Mouse (Mus musculus) forebrain, embryonic 16.5 days (tissue): Measurements from ENCODE around the gene Spry2. TPM values are rescaled to one million over a fixed set of nuclear protein-coding genes. Genes with fewer than 3 reads are reported as not detected.

Source experiments
- ATAC-seq: fragments of 200-750 bp; cut with Nextera tagmentation; 2 replicates; pipeline ENCODE4 v1.8.0; 2017; ENCODE audit warnings: mild to moderate bottlenecking, moderate library complexity
- H3K27ac ChIP-seq: fragments of 300-500 bp; sonication (generic); 2 replicates; pipeline ENCODE4 v1.5.1; 2014; ENCODE audit warnings: low read length, control low read depth
- H3K27me3 ChIP-seq: fragments of 300-500 bp; sonication (generic); replicated peaks from 2 replicates; pipeline ENCODE4 v1.6.1; 2014; ENCODE audit warnings: low read length; ENCODE audit not compliant: control insufficient read depth, insufficient read depth
- H3K36me3 ChIP-seq: fragments of 300-500 bp; sonication (generic); 2 replicates; pipeline ENCODE4 v1.6.1; 2014; ENCODE audit not compliant: control insufficient read depth, insufficient read depth
- H3K4me1 ChIP-seq: fragments of 300-500 bp; sonication (generic); replicated peaks from 2 replicates; pipeline ENCODE4 v1.6.1; 2014; ENCODE audit warnings: low read length; ENCODE audit not compliant: control insufficient read depth, insufficient read depth
- H3K4me2 ChIP-seq: fragments of 300-500 bp; sonication (generic); 2 replicates; pipeline ENCODE4 v1.6.1; 2014; ENCODE audit warnings: mild to moderate bottlenecking, low read length, control low read depth
- H3K4me3 ChIP-seq: fragments of 300-500 bp; sonication (generic); replicated peaks from 2 replicates; pipeline ENCODE4 v1.5.1; 2014; ENCODE audit warnings: mild to moderate bottlenecking, low read length, control low read depth
- H3K9ac ChIP-seq: fragments of 300-500 bp; sonication (generic); replicated peaks from 2 replicates; pipeline ENCODE4 v1.6.1; 2014; ENCODE audit warnings: low read depth, low read length, control low read depth
- H3K9me3 ChIP-seq: fragments of 300-500 bp; sonication (generic); 2 replicates; pipeline ENCODE4 v1.6.1; 2016; ENCODE audit warnings: low read length; ENCODE audit not compliant: control insufficient read depth
- WGBS: fragments of 180-500 bp; shearing (Covaris S2); extraction: QIAGEN DNeasy Blood & Tissue Kit; methylation state at CpG from one replicate; pipeline ENCODE4 v1.1.7; 2014; 5-methylcytosine and 5-hydroxymethylcytosine counted together
- polyA plus RNA-seq: library from polyadenylated mRNA; unstranded; fragments of >200 nt; fragmentation: Nextera tagmentation; extraction: Ambion mirVana; gene quantifications from 2 replicates; pipeline ENCODE4 v1.2.1, GENCODE M21; 2015

Spry2 gene
- polyA plus RNA-seq, 1 experiment from 2014 or later, result 29.6 TPM

GRCm38 (mm10) chr14:105876375-105876774 lies 20.2 kb downstream of the Spry2 start:
- Histone ChIP-seq H3K9ac (no peak overlapping the region), H3K9me3 (no peaks in the 10 kb centered on the region), H3K4me2 (no peak overlapping the region), H3K4me3 (no peak overlapping the region), H3K4me1 (0 out of 2 replicates have a peak, but pooled peaks cover 2% of the 10 kb centered on the region), H3K36me3 (no peaks in the 10 kb centered on the region), H3K27me3 (no peaks in the 10 kb centered on the region), H3K27ac (no peak overlapping the region)
- 8% methylated on average over 7 of the region's 7 CpGs for WGBS
- no peak for ATAC-seq

- H3K9ac ChIP-seq, result no peak overlapping the region
- WGBS, result 84% methylated on average over 14 of the region's 14 CpGs
- no peaks in the 10 kb centered on the region for H3K36me3 ChIP-seq
- H3K4me1 ChIP-seq, result no peaks in the 10 kb centered on the region
- no peak overlapping the region for H3K4me2 ChIP-seq
- no peaks in the 10 kb centered on the region for H3K9me3 ChIP-seq
- no peak overlapping the region for H3K4me3 ChIP-seq
- ATAC-seq, result no peak
- no peaks in the 10 kb centered on the region for H3K27me3 ChIP-seq
- H3K27ac ChIP-seq, result no peak overlapping the region
Measured at GRCm38 (mm10) chr14:105870370-105870936, 26.2 kb downstream of the Spry2 start.

- H3K9me3 ChIP-seq, result 0 out of 2 replicates have a peak, but pooled peaks cover 2% of the 10 kb centered on the region
- H3K4me1 ChIP-seq, result no peaks in the 10 kb centered on the region
- H3K4me3 ChIP-seq, result no peak overlapping the region
- 92% methylated on average over 5 of the region's 5 CpGs for WGBS
- H3K9ac ChIP-seq, result no peak overlapping the region
- H3K27ac ChIP-seq, result no peak overlapping the region
- H3K27me3 ChIP-seq, result no peaks in the 10 kb centered on the region
- H3K4me2 ChIP-seq, result no peak overlapping the region
- ATAC-seq, result no peak
- no peaks in the 10 kb centered on the region for H3K36me3 ChIP-seq
Measured at GRCm38 (mm10) chr14:105865381-105865938, 31.2 kb downstream of the Spry2 start.

GRCm38 (mm10) chr14:105862199-105862598 lies 34.4 kb downstream of the Spry2 start:
- no peak overlapping the region for H3K4me2 ChIP-seq
- no peak overlapping the region for H3K27ac ChIP-seq
- no peak for ATAC-seq

GRCm38 (mm10) chr14:105860920-105861319 lies 35.7 kb downstream of the Spry2 start:
- Histone ChIP-seq H3K9ac (no peak overlapping the region), H3K9me3 (0 out of 2 replicates have a peak, but pooled peaks cover 2% of the 10 kb centered on the region), H3K4me1 (no peaks in the 10 kb centered on the region), H3K36me3 (no peaks in the 10 kb centered on the region), H3K27me3 (no peaks in the 10 kb centered on the region), H3K4me3 (no peak overlapping the region), H3K27ac (no peak overlapping the region), H3K4me2 (no peak overlapping the region)
- ATAC-seq, result no peak
- 47% methylated on average over 6 of the region's 6 CpGs for WGBS

More at GRCm38 (mm10) chr14:105862199-105862598, 34.4 kb downstream of the Spry2 start:
- H3K27me3 ChIP-seq, result no peaks in the 10 kb centered on the region
- no peak overlapping the region for H3K4me3 ChIP-seq
- H3K9me3 ChIP-seq, result 0 out of 2 replicates have a peak, but pooled peaks cover 2% of the 10 kb centered on the region
- 79% methylated on average over 11 of the region's 11 CpGs for WGBS
- no peaks in the 10 kb centered on the region for H3K4me1 ChIP-seq
- no peak overlapping the region for H3K9ac ChIP-seq
- H3K36me3 ChIP-seq, result no peaks in the 10 kb centered on the region

GRCm38 (mm10) chr14:105860276-105860675 lies 36.3 kb downstream of the Spry2 start:
- 87% methylated on average over 4 of the region's 4 CpGs for WGBS
- H3K27me3 ChIP-seq, result no peaks in the 10 kb centered on the region
- H3K4me2 ChIP-seq, result no peak overlapping the region
- no peak overlapping the region for H3K4me3 ChIP-seq
- no peak for ATAC-seq
- no peaks in the 10 kb centered on the region for H3K36me3 ChIP-seq
- H3K9ac ChIP-seq, result no peak overlapping the region
- H3K27ac ChIP-seq, result no peak overlapping the region
- 0 out of 2 replicates have a peak, but pooled peaks cover 2% of the 10 kb centered on the region for H3K9me3 ChIP-seq
- no peaks in the 10 kb centered on the region for H3K4me1 ChIP-seq

GRCm38 (mm10) chr14:105859876-105860275 lies 36.7 kb downstream of the Spry2 start:
- H3K4me3 ChIP-seq, result no peak overlapping the region
- H3K36me3 ChIP-seq, result no peaks in the 10 kb centered on the region
- no peaks in the 10 kb centered on the region for H3K4me1 ChIP-seq
- H3K4me2 ChIP-seq, result no peak overlapping the region
- no peak overlapping the region for H3K9ac ChIP-seq
- 0 out of 2 replicates have a peak, but pooled peaks cover 2% of the 10 kb centered on the region for H3K9me3 ChIP-seq
- H3K27ac ChIP-seq, result no peak overlapping the region
- WGBS, result 34% methylated on average over 2 of the region's 2 CpGs
- no peak for ATAC-seq
- H3K27me3 ChIP-seq, result no peaks in the 10 kb centered on the region

- no peak overlapping the region for H3K4me2 ChIP-seq
- no peaks in the 10 kb centered on the region for H3K27me3 ChIP-seq
- H3K4me3 ChIP-seq, result no peak overlapping the region
- H3K36me3 ChIP-seq, result no peaks in the 10 kb centered on the region
- H3K4me1 ChIP-seq, result no peaks in the 10 kb centered on the region
- no peak for ATAC-seq
- H3K9me3 ChIP-seq, result 0 out of 2 replicates have a peak, but pooled peaks cover 2% of the 10 kb centered on the region
- WGBS, result 13% methylated on average over 4 of the region's 4 CpGs
- no peak overlapping the region for H3K9ac ChIP-seq
- H3K27ac ChIP-seq, result no peak overlapping the region
Measured at GRCm38 (mm10) chr14:105859368-105859767, 37.3 kb downstream of the Spry2 start.

- H3K27ac ChIP-seq, result no peak overlapping the region
- H3K4me2 ChIP-seq, result no peak overlapping the region
- H3K9ac ChIP-seq, result no peak overlapping the region
- no peak overlapping the region for H3K4me3 ChIP-seq
- 24% methylated on average over 5 of the region's 5 CpGs for WGBS
- no peaks in the 10 kb centered on the region for H3K36me3 ChIP-seq
- ATAC-seq, result no peak
- no peaks in the 10 kb centered on the region for H3K4me1 ChIP-seq
- 0 out of 2 replicates have a peak, but pooled peaks cover 2% of the 10 kb centered on the region for H3K9me3 ChIP-seq
- no peaks in the 10 kb centered on the region for H3K27me3 ChIP-seq
Measured at GRCm38 (mm10) chr14:105858935-105859334, 37.7 kb downstream of the Spry2 start.
